Mouse (Mus musculus) induced T-regulatory cell, adult 2 months (primary cell): Measurements from ENCODE around the gene Thap3.
A peak's percentile ranks its signal among the peaks of the same experiment; 100 is the strongest.

ENCODE experiments used
- DNase-seq: peaks from one replicate; pipeline ENCODE4 v3.0.0-alpha.2; 2012; ENCODE audit warnings: low read depth

Thap3 gene

DNA sequence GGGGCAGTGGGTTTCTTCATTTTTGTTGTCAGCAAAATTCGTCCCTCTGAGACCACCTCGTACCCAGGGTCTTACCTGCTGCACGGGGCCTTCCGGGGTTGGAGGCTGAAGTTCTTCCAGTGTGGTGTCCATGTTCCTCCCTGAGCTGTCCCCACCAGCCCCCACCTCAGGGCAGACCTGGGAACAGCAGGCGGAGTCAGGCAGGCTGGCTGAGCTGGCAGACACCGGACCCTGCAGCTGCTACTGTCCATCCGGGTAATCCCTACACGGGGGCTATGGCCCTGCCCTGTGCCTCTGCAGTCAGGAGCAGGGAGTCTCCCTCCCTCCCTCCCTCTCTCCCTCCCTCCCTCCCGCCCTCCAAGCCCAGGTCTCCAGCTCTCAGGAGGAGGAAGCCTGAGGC, 5.2 kb downstream of the Thap3 start:
- DNase-seq, result peak; percentile 4

DNA sequence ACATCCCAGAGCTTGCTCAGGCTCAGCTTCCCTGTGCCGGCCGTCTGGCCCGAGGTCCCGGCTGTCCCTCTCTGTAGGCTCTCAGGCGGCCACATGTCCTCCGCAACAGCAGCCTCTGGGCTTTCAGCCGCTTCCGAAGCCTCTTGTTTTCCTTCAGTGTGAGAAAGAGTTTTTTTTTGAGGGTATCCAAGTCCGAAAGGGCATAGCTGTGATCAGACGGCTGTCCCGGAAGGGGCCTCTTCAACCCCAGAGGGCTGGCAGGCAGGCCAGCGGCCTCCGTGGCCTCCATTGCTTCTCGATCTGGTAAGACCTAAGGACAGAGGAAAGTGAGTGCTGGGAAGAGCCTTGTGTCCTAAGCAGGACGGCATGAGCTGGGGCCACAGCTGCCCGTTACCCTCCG, 5.8 kb downstream of the Thap3 start:
- DNase-seq, result peak; percentile 3

DNA sequence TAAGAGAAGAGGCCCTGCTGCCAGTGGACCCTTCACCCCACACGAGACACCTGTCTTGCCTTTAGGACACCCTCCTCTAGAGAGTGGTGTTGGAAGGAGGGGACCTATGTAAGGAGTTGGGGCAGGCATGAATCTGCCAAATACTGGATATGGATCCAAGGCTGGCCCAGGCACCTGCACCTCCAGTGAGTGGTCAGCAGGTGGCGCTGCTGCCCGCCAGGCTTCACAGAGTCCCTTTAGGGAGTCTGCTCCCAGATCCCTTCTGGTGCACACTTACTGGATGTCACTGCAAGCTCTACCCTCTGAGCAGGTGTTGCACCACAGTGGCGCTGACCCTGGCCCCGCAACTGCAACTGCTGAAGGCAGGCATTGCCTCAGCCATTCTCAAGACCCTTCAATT, 7.4 kb downstream of the Thap3 start:
- peak; percentile 83 for DNase-seq

- DNase-seq, result peak; percentile 60
Measured at GRCm38 (mm10) chr4:151980699-151981098, 8.1 kb downstream of the Thap3 start.

- peak; percentile 85 for DNase-seq
Measured at GRCm38 (mm10) chr4:151977748-151978147, 11.0 kb downstream of the Thap3 start.

DNA sequence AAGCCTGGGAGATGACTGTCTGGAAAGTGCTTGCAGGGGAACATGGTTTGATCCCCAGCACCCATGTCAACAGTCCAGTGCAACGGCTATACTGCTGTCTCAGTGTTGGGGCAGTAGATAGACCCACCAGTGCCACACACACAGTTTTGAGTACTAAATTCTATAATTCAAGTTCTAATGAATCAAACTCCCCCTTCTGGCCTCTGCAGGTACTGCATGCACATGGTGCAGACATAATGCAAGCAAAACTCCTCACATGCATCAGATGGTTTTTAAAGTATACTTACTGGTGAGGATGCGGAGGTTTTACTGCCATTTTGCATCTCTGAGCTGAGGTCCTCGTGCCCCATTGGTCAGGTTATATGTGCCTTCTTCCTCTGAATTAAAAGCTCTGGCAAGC, 13.4 kb downstream of the Thap3 start:
- DNase-seq, result peak; percentile 75

GRCm38 (mm10) chr4:151972221-151972967, 16.4 kb downstream of the Thap3 start:
- peak; percentile 63 for DNase-seq

DNA sequence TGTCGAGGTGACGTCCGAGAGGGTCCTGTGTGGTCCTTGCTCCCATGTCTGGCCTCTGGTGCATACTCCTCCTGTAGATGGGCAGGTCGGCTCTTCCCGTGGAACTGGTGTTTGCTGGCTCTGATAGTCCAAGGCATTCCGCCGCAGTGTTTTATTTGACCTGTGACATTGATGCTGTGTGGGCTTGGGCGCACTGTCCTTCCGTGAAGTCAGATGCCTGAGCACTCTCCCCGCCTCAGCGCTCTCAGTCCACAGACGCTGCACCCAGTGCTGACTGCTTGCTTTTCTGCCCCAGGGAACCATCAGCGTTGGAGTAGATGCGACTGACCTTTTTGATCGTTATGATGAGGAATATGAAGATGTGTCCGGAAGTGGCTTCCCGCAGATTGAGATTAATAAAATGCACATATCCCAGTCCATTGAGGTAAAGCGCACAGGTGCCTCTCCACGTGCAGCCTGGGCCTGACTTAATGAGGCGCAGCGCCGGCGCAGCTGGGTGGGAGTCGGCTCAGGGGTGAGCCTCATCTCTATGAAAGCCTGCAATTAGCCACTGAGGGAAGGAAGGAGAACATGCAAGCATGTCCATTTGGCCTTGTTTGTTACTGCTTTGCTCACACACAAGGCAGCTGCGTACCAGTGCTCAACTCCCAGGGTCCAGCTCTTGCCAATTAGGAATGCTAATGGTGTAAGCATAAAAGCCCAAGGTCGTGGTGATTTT, 20.4 kb downstream of the Thap3 start:
- DNase-seq, result no peak

GRCm38 (mm10) chr4:151962817-151963216, 26.0 kb downstream of the Thap3 start:
- no peak for DNase-seq

GRCm38 (mm10) chr4:151960513-151960854, 28.3 kb downstream of the Thap3 start:
- DNase-seq, result no peak

DNA sequence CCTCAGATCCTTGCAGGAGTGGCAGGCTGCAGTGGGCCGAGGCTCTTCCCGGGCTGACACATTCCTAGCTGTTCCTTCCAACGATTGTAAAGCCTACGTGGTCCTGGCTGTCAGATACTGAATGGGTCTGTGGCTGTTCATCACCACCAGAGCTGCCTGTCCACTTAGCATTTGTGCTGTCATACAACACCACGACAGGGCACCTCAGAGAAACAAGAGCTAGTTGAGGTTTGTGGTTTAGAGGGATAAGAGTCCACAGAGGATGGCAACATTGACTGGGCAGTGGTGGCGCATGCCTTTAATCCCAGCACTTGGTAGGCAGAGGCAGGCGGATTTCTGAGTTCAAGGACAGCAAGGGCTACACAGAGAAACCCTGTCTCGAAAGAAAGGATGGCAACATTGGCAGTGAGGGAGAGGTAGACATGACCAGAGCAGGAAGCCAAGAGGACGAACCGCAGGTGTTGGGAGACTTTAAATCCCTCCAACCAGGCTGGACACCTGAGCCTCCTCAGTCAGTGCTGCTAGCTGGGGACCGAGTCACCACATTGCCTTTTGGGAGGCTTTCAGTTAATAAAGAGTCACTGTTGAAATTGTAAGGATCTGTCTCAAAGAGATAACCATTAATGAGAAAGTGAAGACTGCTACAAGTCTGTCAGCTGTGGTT, 28.8 kb downstream of the Thap3 start:
- DNase-seq, result no peak

- DNase-seq, result no peak
Measured at GRCm38 (mm10) chr4:151957584-151958315, 31.0 kb downstream of the Thap3 start.

- DNase-seq, result no peak
Measured at GRCm38 (mm10) chr4:151955791-151956190, 33.0 kb downstream of the Thap3 start.

DNA sequence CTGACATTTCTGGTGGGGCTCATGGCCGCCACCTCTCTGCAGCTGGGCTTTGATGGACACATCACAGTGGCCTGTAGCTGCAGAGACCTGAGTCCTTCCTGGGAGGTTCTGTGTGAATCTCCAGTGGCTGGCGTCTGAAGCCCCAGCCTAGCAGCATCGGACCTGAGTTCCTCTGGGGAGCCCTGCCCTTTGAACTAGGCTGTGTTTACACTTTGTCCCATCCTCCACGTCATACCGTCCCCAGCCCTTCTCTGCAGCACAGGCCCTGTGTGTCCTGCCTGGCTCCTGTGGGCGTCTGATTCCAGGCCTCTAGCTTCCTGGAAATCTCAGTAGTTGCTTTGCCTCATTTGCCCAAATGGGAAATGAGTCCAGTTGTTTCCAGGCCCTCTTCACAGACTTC, 35.6 kb downstream of the Thap3 start:
- no peak for DNase-seq

- no peak for DNase-seq
Measured at GRCm38 (mm10) chr4:151948497-151949471, 40.0 kb downstream of the Thap3 start.

DNA sequence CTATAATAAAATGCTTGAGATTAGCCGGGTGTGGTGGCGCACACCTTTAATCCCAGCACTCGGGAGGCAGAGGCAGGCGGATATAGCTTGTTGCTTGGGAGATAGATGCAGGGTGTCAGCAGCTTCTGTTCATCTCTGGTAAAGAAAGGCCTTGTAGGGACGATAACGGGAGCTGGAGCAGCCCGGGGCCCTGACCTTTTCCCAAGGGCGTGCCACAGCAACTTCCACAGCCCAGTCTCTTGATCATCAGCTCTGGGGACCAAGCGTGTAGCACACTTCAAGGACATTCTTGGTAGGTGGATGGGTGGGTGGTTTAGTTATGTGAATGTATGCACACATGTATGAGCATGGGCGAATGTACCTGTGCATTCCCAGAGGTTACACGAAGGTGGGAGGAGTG, 42.6 kb downstream of the Thap3 start:
- no peak for DNase-seq

DNA sequence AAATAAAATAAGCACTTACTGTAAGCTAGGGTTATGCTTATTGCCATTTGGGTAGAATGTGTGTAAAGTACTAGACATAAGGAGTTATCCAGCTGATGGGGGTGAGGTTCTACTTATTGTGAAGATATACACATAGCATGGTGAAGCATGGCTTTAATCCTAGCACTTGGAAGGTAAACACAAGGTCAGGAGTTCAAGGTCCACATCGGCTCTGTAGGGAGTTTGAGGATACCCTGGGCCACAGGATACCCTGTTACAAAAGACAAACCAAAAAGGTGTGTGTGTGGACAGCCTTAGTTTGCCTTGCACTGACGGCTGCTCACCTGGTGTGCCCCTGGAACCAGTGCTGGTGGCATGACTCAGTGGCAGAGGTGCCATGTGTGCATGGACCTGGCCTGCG, 50.7 kb downstream of the Thap3 start:
- no peak for DNase-seq

DNA sequence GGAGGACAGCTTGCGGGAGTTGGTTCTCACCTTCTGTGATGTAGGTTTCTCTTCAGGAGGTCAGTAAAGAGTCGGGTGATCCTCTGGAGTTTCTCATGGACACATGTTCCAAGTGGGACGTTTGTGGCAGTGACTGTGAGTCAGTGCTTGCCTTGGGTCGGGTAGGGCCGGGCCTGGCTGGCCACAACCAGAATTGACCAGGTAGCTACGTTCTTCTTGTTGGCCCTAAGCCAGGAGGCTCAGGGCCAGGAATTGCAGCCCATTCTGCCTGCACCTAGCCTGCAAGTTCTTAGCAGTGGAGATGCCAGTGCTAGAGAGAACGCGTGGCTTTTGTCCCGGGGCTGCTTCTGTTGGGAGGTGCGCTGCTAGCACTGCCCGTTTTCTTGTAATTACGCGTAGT, 51.4 kb downstream of the Thap3 start:
- DNase-seq, result no peak

DNA sequence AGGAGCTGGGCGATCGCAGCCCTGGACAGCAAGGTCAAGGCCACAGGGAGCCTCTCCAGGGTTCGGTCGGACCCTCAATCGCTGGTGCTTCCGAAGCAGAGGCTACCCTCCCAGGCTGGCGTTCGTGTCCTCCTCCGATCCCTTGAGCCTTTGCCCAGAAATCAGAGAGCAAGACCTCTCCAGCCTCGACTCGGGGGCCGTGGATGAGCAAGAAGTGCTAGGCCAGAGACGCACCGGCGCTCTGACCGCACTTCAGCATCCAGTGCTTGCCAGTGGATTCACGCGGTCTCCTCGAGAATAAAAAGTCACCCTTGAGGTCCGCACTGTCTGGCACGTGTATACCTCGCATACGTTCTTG, 54.6 kb downstream of the Thap3 start:
- DNase-seq, result no peak

DNA sequence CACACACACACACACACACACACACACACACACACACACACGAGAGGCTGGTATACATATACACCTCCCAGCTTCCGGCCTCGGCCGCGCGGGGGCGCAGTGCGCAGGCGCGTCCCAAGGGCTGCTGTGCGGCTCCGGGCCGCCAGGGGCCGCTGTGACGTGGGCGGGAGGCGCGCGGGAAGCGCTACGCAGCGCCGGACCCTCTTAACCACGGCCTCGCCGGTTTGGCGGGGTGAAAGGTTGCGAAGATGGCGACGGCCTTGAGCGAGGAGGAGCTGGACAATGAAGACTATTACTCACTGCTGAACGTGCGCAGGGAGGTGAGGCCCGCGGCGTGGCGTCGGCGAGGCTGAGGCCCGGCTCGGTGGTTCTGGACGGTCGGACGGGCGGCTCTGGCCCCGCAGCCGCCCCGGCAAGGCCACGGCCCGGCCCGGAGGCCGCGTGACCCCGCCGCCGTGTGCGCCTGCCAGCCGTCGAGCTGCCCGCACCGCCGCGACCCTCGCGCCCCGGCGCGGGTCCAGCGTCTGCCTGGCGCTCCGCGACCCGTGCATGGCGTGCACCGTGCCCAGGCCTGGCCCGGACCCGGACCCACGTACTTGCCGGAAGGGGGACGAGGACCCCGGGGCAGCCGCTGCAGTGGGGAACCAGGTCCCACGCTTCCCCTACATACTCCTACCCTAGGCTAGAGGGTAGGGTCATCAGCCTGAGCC, 55.1 kb downstream of the Thap3 start, which contains the start of gene Dnajc11:
Gene Dnajc11 (plus strand): TSS at position 187 of the 710 bp plus-strand sequence.
- DNase-seq, result peak; percentile 95
